Mouse (Mus musculus) myocyte (in vitro differentiated cells): ENCODE data around the gene Gyg. TPM values are rescaled to one million over a fixed set of nuclear protein-coding genes. Genes with fewer than 3 reads are reported as not detected.
A peak's percentile ranks its signal among the peaks of the same experiment; 100 is the strongest.

ENCODE experiments used
- H3K27me3 ChIP-seq: one replicate; pipeline ENCODE4 v1.6.1; 2011; ENCODE audit not compliant: control insufficient read depth, insufficient read depth, insufficient read length
- H3K36me3 ChIP-seq: one replicate; pipeline ENCODE4 v1.6.1; 2011; ENCODE audit not compliant: control insufficient read depth, insufficient read depth
- H3K4me2 ChIP-seq: one replicate; pipeline ENCODE4 v1.6.1; 2011; ENCODE audit warnings: low read depth, control low read depth
- H3K4me3 ChIP-seq: one replicate; pipeline ENCODE4 v1.5.1; 2011; ENCODE audit warnings: mild to moderate bottlenecking, control low read depth, moderate library complexity
- H3K79me2 ChIP-seq: one replicate; pipeline ENCODE4 v1.6.1; 2011; ENCODE audit not compliant: control insufficient read depth, insufficient read depth
- H3ac ChIP-seq: one replicate; pipeline ENCODE4 v1.6.1; 2011; ENCODE audit not compliant: control insufficient read depth, insufficient read length
- CEBPB ChIP-seq: IDR thresholded peaks from 2 replicates; pipeline ENCODE4 v1.6.1; 2011; ENCODE audit warnings: mild to moderate bottlenecking, moderate library complexity; ENCODE audit not compliant: poor library complexity, insufficient read depth, severe bottlenecking
- E2F4 ChIP-seq: IDR thresholded peaks from one replicate; pipeline ENCODE4 v1.6.1; 2011; ENCODE audit warnings: mild to moderate bottlenecking, control low read depth, moderate library complexity; ENCODE audit not compliant: insufficient read depth
- MAX ChIP-seq: IDR thresholded peaks from one replicate; pipeline ENCODE4 v1.6.1; 2011; ENCODE audit warnings: low read depth, mild to moderate bottlenecking, control low read depth
- MYOD1 ChIP-seq, 3 experiments: IDR thresholded peaks; one replicate each; pipeline ENCODE4 v1.6.1; 2011; ENCODE audit warnings: control low read depth in 2 of 3, low read depth in 2 of 3, mild to moderate bottlenecking in 2 of 3, moderate library complexity in 1 of 3; ENCODE audit not compliant: insufficient read length in 2 of 3, control insufficient read depth in 1 of 3
- MYOG ChIP-seq, 3 experiments: IDR thresholded peaks; one replicate each; pipeline ENCODE4 v1.6.1; 2011; ENCODE audit warnings: control low read depth in 2 of 3, low read depth in 2 of 3, mild to moderate bottlenecking in 2 of 3; ENCODE audit not compliant: insufficient read length in 2 of 3, control insufficient read depth in 1 of 3, insufficient read depth in 1 of 3
- POLR2A ChIP-seq: IDR thresholded peaks from one replicate; pipeline ENCODE4 v1.6.1; 2011; ENCODE audit warnings: low read depth, mild to moderate bottlenecking, control low read depth, moderate library complexity; ENCODE audit not compliant: insufficient read length
- POLR2AphosphoS2 ChIP-seq: IDR thresholded peaks from one replicate; pipeline ENCODE4 v1.6.1; 2011; ENCODE audit warnings: low read depth, control low read depth; ENCODE audit not compliant: insufficient read length
- REST ChIP-seq: IDR thresholded peaks from one replicate; pipeline ENCODE4 v1.6.1; 2011; ENCODE audit warnings: mild to moderate bottlenecking, control low read depth, moderate library complexity; ENCODE audit not compliant: insufficient read depth, insufficient read length
- SRF ChIP-seq: IDR thresholded peaks from one replicate; pipeline ENCODE4 v1.6.1; 2011; ENCODE audit warnings: low read depth; ENCODE audit not compliant: control insufficient read depth, insufficient read length
- TCF12 ChIP-seq: IDR thresholded peaks from one replicate; pipeline ENCODE4 v1.6.1; 2011; ENCODE audit warnings: mild to moderate bottlenecking, control low read depth; ENCODE audit not compliant: poor library complexity, insufficient read depth, severe bottlenecking
- TCF3 ChIP-seq: IDR thresholded peaks from one replicate; pipeline ENCODE4 v1.6.1; 2011; ENCODE audit warnings: low read depth, control low read depth; ENCODE audit not compliant: insufficient read length
- USF1 ChIP-seq: IDR thresholded peaks from one replicate; pipeline ENCODE4 v1.6.1; 2011; ENCODE audit warnings: low read depth, mild to moderate bottlenecking, control low read depth, moderate library complexity
- polyA plus RNA-seq: library from polyadenylated mRNA; unstranded; fragments of >200 nt; fragmentation: generic; extraction: Trizol; gene quantifications from one replicate; pipeline ENCODE4 v1.2.1, GENCODE M21; 2012; ENCODE audit warnings: missing spikeins

The Gyg gene
- polyA plus RNA-seq, result 63.9 TPM

DNA sequence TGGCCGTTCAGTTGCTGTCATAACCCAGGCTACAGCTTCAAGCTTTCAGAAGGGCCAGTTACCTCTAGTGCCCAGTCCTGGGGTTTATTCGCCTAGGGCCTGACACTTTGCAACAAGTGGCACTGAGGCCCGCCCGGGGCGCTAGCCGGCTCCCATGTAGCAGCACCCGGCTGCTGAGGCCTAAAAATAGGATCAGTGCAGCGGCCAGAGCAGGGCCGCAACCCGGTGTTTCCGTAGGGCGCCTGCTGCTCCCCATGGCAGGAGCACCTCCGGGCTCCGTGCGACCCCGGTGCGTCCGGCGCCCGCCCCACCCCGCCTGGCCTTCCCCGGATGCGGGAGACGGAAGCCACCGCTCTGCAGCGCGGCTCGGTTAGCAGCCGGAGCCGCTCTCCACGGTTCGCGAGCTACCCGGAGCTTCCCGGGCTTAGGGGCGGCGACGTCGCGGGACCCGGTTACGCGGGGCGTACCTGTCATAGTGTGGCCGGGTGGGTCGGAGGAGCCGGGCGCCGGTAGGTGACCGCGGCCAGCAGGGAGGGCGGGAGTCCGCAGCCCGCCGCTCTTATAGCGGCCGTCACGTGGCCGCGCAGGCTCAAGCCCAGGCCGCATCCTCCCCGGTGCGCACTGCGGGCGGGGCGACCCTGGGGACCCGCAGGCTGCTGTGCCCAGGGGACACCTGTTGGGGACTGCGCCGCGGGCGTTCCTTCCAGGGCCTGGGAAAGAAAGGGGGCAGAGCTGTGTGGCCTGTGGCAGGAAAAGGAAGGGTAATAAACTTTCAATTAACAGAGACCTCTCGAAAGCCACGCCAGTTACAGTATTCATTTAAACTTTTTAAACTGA is at the start of gene Gyg:
TSS of gene Gyg (minus strand) at position 787 of the 837 bp plus-strand sequence.
- peak within 1 kb of the TSS; percentile 4 for H3ac ChIP-seq
- peak within 1 kb of the TSS; percentile 90 for H3K4me2 ChIP-seq
- H3K36me3 ChIP-seq, result no peaks in the 10 kb centered on the region
- peak within 1 kb of the TSS; percentile 25 for H3K4me3 ChIP-seq
- no peaks in the 10 kb centered on the region for H3K79me2 ChIP-seq
- TF ChIP-seq MAX (no peak), USF1 (peak; percentile 69), TCF12 (no peak), REST (no peak), MYOG (IDR thresholded peaks at IDR 0.05; ENCODE audit: control insufficient read depth in 1 of 3, insufficient read depth in 1 of 3, insufficient read length in 2 of 3, low read depth in 2 of 3) (peak in 2 of 3 experiments; percentile 47 to 79), POLR2A (peak; percentile 69), E2F4 (no peak), TCF3 (no peak), CEBPB (no peak), MYOD1 (IDR thresholded peaks at IDR 0.05; ENCODE audit: control insufficient read depth in 1 of 3, insufficient read length in 2 of 3, low read depth in 2 of 3) (peak in 2 of 3 experiments; percentile 49 to 67)
- H3K27me3 ChIP-seq, result no peaks in the 10 kb centered on the region

DNA sequence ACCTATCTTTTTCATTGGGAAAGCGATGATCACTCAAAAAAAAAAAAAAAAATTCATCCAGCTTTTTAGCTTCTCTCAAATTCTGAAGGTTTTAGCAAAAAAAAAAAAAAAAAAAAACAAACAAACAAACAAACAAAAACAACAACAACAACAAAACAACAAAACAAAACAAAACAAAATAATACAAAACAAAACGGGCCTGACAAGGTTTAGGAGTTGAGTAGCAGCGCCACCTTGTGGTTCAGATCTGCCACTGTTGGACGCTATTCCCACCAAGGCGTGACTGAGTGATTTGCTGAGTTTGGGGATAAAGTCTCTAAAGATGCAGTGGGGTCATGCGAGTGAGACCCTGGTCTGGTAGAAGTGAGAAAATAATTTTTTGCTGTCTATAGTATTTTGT is 43.8 kb upstream of the Gyg start:
- Histone ChIP-seq H3K79me2 (no peaks in the 10 kb centered on the region), H3K36me3 (no peaks in the 10 kb centered on the region), H3K4me2 (no peak overlapping the region), H3ac (no peak overlapping the region), H3K4me3 (no peak overlapping the region), H3K27me3 (no peaks in the 10 kb centered on the region)
- TF ChIP-seq MYOG (IDR thresholded peaks at IDR 0.05; ENCODE audit: control insufficient read depth in 1 of 3, insufficient read depth in 1 of 3, insufficient read length in 2 of 3, low read depth in 2 of 3) (no peak), TCF12 (no peak), MAX (no peak), POLR2A (no peak), TCF3 (no peak), REST (no peak), POLR2AphosphoS2 (no peak), USF1 (no peak), MYOD1 (IDR thresholded peaks at IDR 0.05; ENCODE audit: control insufficient read depth in 1 of 3, insufficient read length in 2 of 3, low read depth in 2 of 3) (no peak), E2F4 (no peak), SRF (no peak), CEBPB (no peak)

DNA sequence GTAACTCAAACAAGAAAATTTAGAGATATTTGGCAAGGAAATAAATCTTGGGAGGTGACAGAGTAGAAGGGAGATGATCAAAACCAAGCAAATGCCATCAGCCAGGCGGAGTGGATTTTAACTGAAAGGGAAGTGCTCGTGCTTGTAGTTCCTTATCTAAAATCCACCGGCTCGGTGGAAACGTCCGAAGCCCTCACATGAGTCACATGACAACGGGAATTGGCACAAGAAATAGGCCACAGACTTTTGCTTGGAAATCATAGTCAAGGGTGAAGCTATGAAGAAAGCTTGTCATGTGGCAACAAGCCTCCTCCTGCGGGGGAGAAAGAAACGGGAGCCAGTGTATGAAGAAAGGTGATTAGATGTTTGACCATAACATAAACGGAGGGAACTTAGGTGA is 42.8 kb upstream of the Gyg start:
- TF ChIP-seq USF1, result no peak
- no peak for TF ChIP-seq MYOG (IDR thresholded peaks at IDR 0.05; ENCODE audit: control insufficient read depth in 1 of 3, insufficient read depth in 1 of 3, insufficient read length in 2 of 3, low read depth in 2 of 3)
- no peak for TF ChIP-seq MYOD1 (IDR thresholded peaks at IDR 0.05; ENCODE audit: control insufficient read depth in 1 of 3, insufficient read length in 2 of 3, low read depth in 2 of 3)
- no peak for TF ChIP-seq TCF12
- Histone ChIP-seq H3K4me2 (no peak overlapping the region), H3K79me2 (no peaks in the 10 kb centered on the region), H3K4me3 (no peak overlapping the region), H3K27me3 (no peaks in the 10 kb centered on the region), H3ac (no peak overlapping the region), H3K36me3 (no peaks in the 10 kb centered on the region)

DNA sequence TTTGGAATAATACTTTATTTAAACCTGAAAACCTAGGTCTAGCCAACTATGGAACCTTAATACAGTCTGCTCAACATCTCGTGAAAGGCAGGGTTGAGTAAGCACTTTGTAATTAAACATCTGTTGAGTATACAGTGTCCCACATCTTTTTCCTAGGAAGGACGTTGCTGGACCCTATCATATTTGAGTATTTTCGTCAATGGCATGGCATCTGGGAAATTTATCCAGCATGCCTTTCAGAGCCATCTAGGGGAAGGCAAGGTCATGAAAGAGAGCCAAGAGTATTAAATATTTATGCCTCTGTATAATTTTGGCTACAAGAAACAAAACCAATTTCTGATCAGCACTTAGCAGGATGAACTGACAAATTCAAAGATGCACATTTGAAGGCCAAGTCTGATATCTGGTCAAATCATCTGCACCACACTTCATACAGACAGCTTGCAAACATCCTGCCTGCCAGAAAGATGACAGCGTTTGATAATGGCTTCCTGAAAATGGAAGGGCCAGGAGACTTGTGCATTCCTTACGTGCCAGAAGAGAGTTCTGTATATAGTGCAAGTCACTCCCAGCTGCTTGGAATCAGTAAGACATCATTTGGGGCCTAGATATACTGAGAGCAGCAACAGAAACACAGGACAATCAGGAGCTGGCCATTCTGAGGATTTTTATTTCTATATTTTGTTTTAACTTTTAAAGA is 34.0 kb upstream of the Gyg start:
- Histone ChIP-seq H3K4me2 (no peak overlapping the region), H3K36me3 (no peaks in the 10 kb centered on the region)

DNA sequence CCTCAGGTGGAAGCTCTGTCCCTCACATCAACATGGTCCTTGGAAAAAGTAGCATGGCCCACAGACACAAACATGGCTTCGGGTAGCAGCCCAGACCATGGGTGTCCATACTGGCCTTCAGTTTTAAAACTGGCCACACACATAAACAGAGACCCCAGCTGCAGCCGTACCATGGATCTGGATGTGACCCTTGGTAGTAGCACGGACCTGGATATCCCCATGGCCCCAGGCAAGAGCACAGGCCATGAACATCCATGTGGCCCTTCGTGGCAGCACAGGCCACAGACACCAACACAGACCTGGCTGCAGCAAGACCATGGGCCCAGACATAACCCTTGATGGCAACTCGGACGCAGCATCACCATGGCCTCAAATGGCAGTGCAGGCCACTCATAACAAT is 17.3 kb upstream of the Gyg start:
- Histone ChIP-seq H3K79me2 (no peaks in the 10 kb centered on the region), H3ac (no peak overlapping the region), H3K4me2 (no peak overlapping the region), H3K27me3 (no peaks in the 10 kb centered on the region), H3K36me3 (no peaks in the 10 kb centered on the region), H3K4me3 (no peak overlapping the region)
- no peak for TF ChIP-seq REST
- TF ChIP-seq TCF12, result no peak
- TF ChIP-seq POLR2A, result no peak
- TF ChIP-seq MYOD1 (IDR thresholded peaks at IDR 0.05; ENCODE audit: control insufficient read depth in 1 of 3, insufficient read length in 2 of 3, low read depth in 2 of 3), result no peak
- TF ChIP-seq POLR2AphosphoS2, result no peak
- TF ChIP-seq USF1, result no peak
- no peak for TF ChIP-seq MAX
- TF ChIP-seq CEBPB, result no peak
- TF ChIP-seq MYOG (IDR thresholded peaks at IDR 0.05; ENCODE audit: control insufficient read depth in 1 of 3, insufficient read depth in 1 of 3, insufficient read length in 2 of 3, low read depth in 2 of 3), result no peak
- TF ChIP-seq SRF, result no peak
- TF ChIP-seq TCF3, result no peak
- no peak for TF ChIP-seq E2F4

More for the DNA sequence above, 34.0 kb upstream of the Gyg start:
- no peaks in the 10 kb centered on the region for H3K79me2 ChIP-seq
- H3K4me3 ChIP-seq, result no peak overlapping the region
- TF ChIP-seq E2F4 (no peak), SRF (no peak), CEBPB (no peak), POLR2AphosphoS2 (no peak)
- no peaks in the 10 kb centered on the region for H3K27me3 ChIP-seq
- no peak overlapping the region for H3ac ChIP-seq
